Mouse (Mus musculus) cerebellum, adult 18-20 months (tissue): ENCODE data around the gene Gprc6a.
A peak's percentile ranks its signal among the peaks of the same experiment; 100 is the strongest.

Source experiments
- DNase-seq, 2 experiments: peaks; one replicate each; pipeline ENCODE4 v3.0.0; 2021

Gprc6a gene

DNA sequence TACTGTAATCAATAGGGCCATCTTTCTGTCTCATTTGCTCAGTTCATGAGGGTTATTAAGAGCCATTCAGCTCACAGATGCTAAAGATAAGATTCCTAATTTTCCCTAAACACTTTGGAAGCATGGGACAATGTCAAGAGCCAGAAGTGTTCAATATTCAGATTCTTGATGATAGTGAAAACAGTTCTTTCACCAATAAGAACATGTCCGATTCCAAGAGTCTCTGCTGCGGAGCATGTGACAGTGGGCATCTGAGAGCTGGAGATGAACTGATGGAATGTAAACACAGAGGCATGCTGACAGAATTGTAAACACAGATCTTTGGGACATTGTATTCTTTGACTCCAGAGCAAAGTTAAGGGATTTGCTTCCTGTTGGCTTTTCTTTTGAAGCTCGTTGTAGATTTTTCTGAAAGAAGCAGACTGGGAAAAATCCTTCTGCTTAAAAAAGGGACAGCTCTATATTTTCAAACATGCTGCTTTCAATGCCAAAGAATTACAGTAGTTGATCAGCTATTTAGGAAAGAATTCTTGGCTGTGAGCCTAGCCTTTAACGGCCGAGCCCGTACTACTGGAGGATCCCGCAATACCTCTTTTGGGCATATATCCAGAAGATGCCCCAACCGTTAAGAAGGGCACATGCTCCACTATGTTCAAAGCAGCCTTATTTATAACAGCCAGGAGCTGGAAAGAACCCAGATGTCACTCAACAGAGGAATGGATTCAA lies at the start of gene Gprc6a:
Gene Gprc6a, minus strand, starts transcription at position 51 of the 726 bp plus-strand sequence.
- no peak for DNase-seq

- DNase-seq: no peak
These were observed 47.0 kb upstream of the Gprc6a start for GRCm38 (mm10) chr10:51678251-51678639.

GRCm38 (mm10) chr10:51677548-51678250 lies 46.4 kb upstream of the Gprc6a start, which contains the start of gene Rfx6:
Gene Rfx6 (plus strand): TSS chr10:51677756.
- peak in 1 of 2 experiments; percentile 8 for DNase-seq

DNA sequence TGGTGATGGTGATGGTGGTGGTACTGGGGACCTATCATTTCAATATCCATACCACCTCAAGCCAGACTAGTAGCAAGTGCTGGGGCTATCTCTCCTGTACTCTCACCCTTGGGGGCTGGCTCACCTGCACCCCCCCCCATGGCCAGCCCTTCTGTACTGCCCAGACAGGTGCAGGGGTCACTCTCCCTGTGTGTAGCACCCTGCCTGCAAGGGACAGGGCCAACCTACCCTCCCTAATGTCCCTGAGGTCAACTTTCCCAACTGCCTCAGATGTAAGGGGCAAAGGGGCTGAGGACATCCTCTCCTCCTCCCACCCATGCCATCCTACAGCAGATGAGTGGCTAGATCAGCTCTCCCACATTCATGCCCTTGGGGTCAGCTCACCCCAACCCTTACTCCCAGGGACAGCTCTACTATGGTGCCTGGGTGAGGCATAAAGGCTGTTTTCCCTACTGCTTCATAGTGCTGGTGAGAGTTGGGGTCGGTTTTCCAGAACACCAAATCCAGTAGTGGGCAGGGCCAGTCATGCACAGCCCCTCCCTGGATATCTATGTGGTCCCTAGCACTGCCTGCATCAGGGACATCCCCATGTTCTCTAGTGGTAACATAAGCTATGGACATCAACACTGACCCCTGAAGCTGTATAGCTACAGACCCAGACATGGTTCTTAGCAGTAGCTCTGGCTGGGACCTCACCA lies 41.0 kb upstream of the Gprc6a start:
- DNase-seq: no peak

- DNase-seq: no peak
These were observed 40.3 kb upstream of the Gprc6a start for GRCm38 (mm10) chr10:51671583-51671982.

DNA sequence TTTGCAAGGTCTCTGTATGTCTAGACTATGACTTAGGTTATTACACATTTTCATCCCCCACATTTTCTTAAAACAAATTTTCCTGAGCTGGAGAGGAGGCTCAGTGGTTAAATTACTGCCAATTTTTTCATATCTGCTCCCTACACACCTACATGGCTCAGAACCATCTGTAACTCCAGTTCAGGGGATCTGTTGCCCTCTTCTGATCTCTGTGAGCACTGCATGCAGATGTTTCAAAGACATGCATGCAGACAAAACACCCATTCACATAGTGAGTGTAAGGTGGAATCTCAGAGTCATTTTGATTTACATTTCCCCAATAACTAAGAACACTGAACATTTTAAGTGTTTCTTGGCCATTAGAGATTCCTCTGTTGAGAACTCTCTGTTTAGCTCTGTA lies 38.1 kb upstream of the Gprc6a start:
- no peak for DNase-seq

GRCm38 (mm10) chr10:51657324-51657723 lies 26.1 kb upstream of the Gprc6a start:
- DNase-seq: no peak

GRCm38 (mm10) chr10:51649506-51650221 lies 18.4 kb upstream of the Gprc6a start:
- no peak for DNase-seq

GRCm38 (mm10) chr10:51621193-51621592 lies 10.1 kb downstream of the Gprc6a start:
- DNase-seq: no peak

DNA sequence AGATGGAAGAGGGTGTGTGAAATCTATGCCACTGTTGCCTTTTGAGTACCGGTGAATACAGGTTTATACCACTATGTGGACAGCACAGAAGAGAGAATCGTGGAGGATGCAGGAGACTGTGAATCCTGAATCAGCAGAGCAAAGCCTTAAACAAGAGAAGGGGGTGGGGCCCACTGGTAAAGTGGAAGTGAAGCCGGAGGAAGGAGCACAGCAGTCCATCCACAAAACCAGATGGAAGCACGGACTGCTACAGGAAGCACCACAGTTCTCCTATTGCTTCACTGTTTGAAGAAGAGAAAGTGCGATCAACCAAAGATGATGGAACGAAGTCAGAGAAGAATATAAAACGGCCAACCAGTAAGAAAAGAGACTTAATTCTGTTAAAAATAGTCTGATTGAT lies 11.1 kb downstream of the Gprc6a start:
- no peak for DNase-seq

GRCm38 (mm10) chr10:51618538-51618937 lies 12.7 kb downstream of the Gprc6a start:
- no peak for DNase-seq

DNA sequence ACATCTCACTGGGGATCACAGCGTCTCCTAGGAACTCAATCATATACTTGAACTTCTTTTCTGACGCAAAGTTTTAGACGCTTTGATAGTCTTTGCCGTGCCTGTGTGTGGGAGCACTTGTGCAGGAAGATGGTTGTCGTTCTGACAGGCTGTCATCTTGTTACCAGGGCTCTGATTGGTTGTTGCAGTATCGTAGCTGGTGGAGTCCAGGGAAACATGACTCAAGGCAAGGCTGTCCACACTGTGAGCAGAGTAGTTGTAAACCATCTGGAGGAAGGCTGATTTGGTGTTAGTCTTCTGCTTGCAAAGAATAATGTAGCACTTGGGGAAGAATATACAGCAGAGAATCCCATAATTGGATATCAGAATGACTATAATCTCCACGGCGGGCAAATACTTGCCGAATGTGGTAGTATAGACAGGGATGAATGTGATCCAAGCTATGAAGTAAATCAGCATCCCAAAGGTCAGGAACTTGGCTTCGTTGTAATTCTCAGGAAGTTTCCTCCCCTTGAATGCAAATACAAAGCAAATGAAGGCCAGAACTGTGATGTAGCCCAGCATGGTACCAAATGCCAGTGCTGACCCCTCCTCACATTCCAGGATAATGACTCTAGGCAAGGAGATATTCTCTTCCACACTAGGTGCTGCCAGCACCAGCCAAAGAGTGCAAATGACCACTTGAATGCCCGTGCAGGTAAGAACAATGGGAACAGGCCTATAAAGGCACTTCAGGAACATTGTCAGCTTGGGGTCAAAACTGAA lies 16.3 kb downstream of the Gprc6a start:
- DNase-seq: no peak

- no peak for DNase-seq
These were observed 17.8 kb downstream of the Gprc6a start for GRCm38 (mm10) chr10:51613421-51613820.

DNA sequence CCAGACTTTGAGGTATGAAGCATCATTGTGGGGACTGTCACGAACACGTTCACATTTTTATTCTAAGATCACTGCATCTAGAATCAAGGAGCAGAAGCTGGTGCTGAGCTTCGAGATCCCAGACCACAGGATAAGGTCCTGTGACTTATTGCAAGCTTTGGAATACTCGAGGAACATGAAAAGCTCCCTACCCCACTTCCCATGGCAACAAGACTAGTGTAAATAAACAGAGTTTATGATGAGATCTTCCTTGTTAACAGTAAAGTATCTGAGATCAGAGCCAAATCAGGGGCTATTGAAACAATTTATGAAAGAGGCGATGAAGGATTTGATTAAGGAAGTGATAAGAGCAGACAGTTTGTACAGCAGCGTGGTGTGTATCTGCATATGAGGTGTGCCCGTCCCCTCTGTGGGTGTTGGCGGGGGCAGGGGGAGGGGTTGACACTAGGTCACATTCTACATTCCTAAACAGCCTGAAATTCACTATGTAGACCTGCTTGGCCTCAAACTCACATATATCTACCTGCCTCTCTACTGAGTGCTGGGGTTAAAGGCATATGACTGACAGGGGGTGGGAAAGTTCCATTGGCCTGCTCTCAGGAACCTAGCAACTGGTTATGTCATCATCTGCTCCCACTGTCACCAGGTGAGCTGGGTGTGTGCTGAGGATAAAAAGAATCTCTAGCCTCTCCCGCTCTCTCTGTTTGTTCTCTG lies 19.1 kb downstream of the Gprc6a start:
- no peak for DNase-seq

GRCm38 (mm10) chr10:51609741-51610425 lies 21.4 kb downstream of the Gprc6a start:
- DNase-seq: no peak

GRCm38 (mm10) chr10:51596928-51597635 lies 34.2 kb downstream of the Gprc6a start:
- DNase-seq: no peak

GRCm38 (mm10) chr10:51595001-51595931 lies 36.0 kb downstream of the Gprc6a start:
- no peak for DNase-seq

DNA sequence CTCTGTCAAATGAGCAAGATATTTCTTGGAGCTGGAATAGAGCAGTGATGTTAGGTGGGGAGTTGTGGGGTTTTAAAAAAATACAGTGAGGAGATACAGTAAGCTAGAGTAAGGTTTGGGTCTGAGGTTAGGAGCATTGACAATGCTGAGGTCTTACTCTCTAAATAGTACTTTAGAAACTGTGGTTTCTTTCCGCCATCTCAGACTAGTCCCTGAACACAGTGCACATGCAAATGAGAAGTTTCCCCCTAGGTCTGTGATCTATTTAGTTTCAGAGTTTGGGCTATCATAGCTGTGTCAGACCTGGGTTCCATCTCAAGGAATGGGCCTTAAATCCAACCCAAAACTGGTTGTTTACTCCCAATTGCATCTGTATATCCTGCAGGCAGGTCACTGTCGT lies 39.7 kb downstream of the Gprc6a start:
- DNase-seq: no peak

DNA sequence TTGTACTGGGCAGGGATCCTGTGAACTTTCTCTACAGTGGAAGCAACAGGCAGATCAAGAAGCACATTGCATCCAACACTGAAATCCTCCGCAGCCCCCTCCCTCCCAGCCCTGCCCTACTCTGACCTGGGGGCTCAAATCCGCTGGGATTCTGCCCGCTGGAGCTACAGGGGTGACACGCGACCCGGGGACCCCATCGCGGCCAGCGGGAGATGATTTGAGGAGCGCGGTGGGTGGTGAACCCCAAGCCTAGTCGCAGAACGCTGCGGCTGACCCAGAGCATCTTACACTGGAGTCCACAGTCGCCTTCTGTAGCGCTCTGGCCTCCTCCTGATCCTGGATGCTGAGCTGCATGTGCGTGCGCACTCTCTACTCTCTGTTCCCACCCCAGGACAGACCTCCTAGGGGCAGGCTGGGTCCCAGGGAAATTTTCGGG lies 41.1 kb downstream of the Gprc6a start, which contains the start of gene Fam162b:
Gene Fam162b, minus strand, starts transcription at position 379 of the 436 bp plus-strand sequence.
- DNase-seq: no peak
